Mouse (Mus musculus) ES-Bruce4 (cell line): ENCODE measurements around the gene Mybpc2.

Experiments
- CTCF ChIP-seq: IDR thresholded peaks from one replicate; pipeline ENCODE4 v1.8.1; 2011; ENCODE audit warnings: low read depth, low read length
- POLR2A ChIP-seq: IDR thresholded peaks from one replicate; pipeline ENCODE4 v1.8.1; 2011; ENCODE audit warnings: low read length; ENCODE audit not compliant: insufficient read depth

GRCm38 (mm10) chr7:44474419-44474818 lies 50.0 kb downstream of the Mybpc2 start:
- TF ChIP-seq CTCF (no peak), POLR2A (no peak)
